Mouse (Mus musculus): ENCODE data around the gene Abcc8. TPM values are rescaled to one million over a fixed set of nuclear protein-coding genes. Genes with fewer than 3 reads are reported as not detected.

The Abcc8 gene
- 6.9 and 11.4 TPM in 2 replicates for polyA plus RNA-seq (2015; fragmentation: Nextera tagmentation; extraction: Ambion mirVana)

GRCm38 (mm10) chr7:46179431-46180275 lies at the start of gene Abcc8:
Gene Abcc8 (minus strand): TSS chr7:46180033.
- H3K4me2 ChIP-seq, result peak within 1 kb of the TSS; percentile 94
- no peaks in the 10 kb centered on the region for H3K9me3 ChIP-seq
- peak within 1 kb of the TSS; percentile 62 for H3K9ac ChIP-seq
- peak within 1 kb of the TSS; percentile 59 for H3K4me3 ChIP-seq
- no peak within 1 kb of the TSS for H3K27ac ChIP-seq (replicated peaks)
- peak; percentile 68 for ATAC-seq (ENCODE audit: low FRiP score, low read depth)
- H3K36me3 ChIP-seq, result no peaks in the 10 kb centered on the region
- under 1% methylated on average over 64 of the region's 75 CpGs for WGBS
- H3K27me3 ChIP-seq, result peaks cover 18% of the 10 kb centered on the region
- H3K4me1 ChIP-seq (replicated peaks), result peaks cover 14% of the 10 kb centered on the region

DNA sequence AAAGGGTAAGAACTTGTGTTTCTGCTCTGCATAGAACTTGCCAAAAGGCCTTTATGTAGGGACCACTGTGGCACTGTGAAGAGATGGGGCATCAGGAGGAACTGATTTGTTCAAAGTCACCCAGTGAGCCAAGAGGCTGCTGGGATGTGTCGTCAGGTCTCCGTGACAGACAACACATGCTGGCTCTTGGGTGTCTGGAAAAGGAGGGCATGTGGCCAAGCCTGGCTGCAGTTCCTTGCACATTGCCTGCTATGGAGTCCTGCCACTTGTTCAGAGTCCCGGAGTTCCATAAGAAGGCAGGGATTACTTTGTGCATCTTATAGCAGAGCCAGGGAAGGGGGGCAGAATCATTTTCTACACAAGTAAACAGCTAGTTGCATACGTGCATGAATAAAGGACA lies 47.1 kb upstream of the Abcc8 start:
- Histone ChIP-seq H3K9me3 (no peaks in the 10 kb centered on the region), H3K4me3 (no peak overlapping the region), H3K36me3 (no peaks in the 10 kb centered on the region), H3K27me3 (no peaks in the 10 kb centered on the region), H3K4me1 (replicated peaks) (peaks cover 8% of the 10 kb centered on the region), H3K9ac (no peak overlapping the region), H3K27ac (replicated peaks) (no peak overlapping the region), H3K4me2 (no peak overlapping the region)
- WGBS, result 55% methylated on average over 4 of the region's 4 CpGs
- ATAC-seq (ENCODE audit: low FRiP score, low read depth), result no peak; the same call in 1 of the 2 replicates

GRCm38 (mm10) chr7:46226253-46226652 lies 46.4 kb upstream of the Abcc8 start:
- Histone ChIP-seq H3K9me3 (no peaks in the 10 kb centered on the region), H3K9ac (no peak overlapping the region), H3K4me3 (no peak overlapping the region), H3K27ac (replicated peaks) (no peak overlapping the region), H3K27me3 (no peaks in the 10 kb centered on the region), H3K4me1 (replicated peaks) (peaks cover 8% of the 10 kb centered on the region), H3K36me3 (no peaks in the 10 kb centered on the region), H3K4me2 (no peak overlapping the region)
- ATAC-seq (ENCODE audit: low FRiP score, low read depth), result no peak
- 32% methylated on average over 7 of the region's 7 CpGs for WGBS

GRCm38 (mm10) chr7:46220591-46221129 lies 40.8 kb upstream of the Abcc8 start:
- no peak for ATAC-seq (ENCODE audit: low FRiP score, low read depth)
- no peak overlapping the region for H3K27ac ChIP-seq (replicated peaks)
- H3K36me3 ChIP-seq, result no peaks in the 10 kb centered on the region
- 0 out of 2 replicates have a peak, but pooled peaks cover 4% of the 10 kb centered on the region for H3K4me1 ChIP-seq (replicated peaks)
- H3K9ac ChIP-seq, result no peak overlapping the region
- no peak overlapping the region for H3K4me2 ChIP-seq
- H3K9me3 ChIP-seq, result no peaks in the 10 kb centered on the region
- H3K27me3 ChIP-seq, result no peaks in the 10 kb centered on the region
- no peak overlapping the region for H3K4me3 ChIP-seq
- WGBS, result 79% methylated on average over 8 of the region's 8 CpGs

DNA sequence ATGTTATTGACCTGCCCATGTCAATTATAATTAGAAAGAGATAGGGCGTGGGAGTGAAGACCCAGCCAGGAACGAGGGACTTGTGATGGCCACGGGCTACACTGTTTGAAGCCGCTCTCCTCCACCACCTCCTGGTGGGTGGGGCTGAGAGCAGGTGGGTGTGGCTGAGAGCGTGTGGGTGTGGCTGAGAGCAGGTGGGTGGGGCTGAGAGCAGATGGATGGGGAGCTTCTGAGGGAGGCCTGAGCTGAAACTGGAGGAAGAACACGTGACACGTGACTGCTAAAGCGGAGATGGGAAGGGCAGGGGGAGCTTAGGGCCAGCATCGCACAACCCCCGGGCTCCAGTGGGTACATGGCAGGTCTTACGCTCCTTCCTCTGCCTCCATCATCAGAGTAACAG lies 38.6 kb upstream of the Abcc8 start:
- ATAC-seq (ENCODE audit: low FRiP score, low read depth), result peak; percentile 45; the same call in 1 of the 2 replicates
- 17% methylated on average over 11 of the region's 11 CpGs for WGBS
- H3K9ac ChIP-seq, result no peak overlapping the region
- H3K4me1 ChIP-seq (replicated peaks), result 0 out of 2 replicates have a peak, but pooled peaks cover 4% of the 10 kb centered on the region
- no peak overlapping the region for H3K4me3 ChIP-seq
- no peak overlapping the region for H3K4me2 ChIP-seq
- no peaks in the 10 kb centered on the region for H3K36me3 ChIP-seq
- H3K27ac ChIP-seq (replicated peaks), result no peak overlapping the region
- no peaks in the 10 kb centered on the region for H3K27me3 ChIP-seq
- no peaks in the 10 kb centered on the region for H3K9me3 ChIP-seq

DNA sequence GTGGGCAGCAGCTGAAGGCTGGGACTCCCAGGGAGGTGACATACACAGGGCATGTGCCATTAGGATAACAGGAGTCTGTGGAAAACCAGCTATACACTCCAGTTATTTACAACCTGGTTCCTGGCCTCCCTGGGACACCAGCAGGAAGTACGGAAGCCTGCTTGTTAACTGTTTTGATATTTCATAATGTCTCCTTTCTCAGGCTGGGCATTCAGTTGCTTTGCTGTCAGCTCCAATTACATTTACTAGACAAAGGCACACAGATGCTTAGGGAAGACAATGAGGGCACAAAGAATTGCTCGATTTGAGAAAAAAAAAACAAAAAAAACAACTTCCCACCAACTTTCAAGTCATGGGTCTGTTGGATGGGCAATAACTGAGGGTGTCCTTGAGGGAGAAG lies 36.6 kb upstream of the Abcc8 start:
- 45% methylated on average over 2 of the region's 2 CpGs for WGBS
- Histone ChIP-seq H3K9me3 (no peaks in the 10 kb centered on the region), H3K27me3 (no peaks in the 10 kb centered on the region), H3K36me3 (no peaks in the 10 kb centered on the region), H3K9ac (no peak overlapping the region), H3K4me2 (no peak overlapping the region), H3K4me1 (replicated peaks) (0 out of 2 replicates have a peak, but pooled peaks cover 4% of the 10 kb centered on the region), H3K27ac (replicated peaks) (no peak overlapping the region), H3K4me3 (no peak overlapping the region)
- ATAC-seq (ENCODE audit: low FRiP score, low read depth), result no peak

- 81% methylated on average over 6 of the region's 6 CpGs for WGBS
- Histone ChIP-seq H3K9me3 (no peaks in the 10 kb centered on the region), H3K27ac (replicated peaks) (no peak overlapping the region), H3K36me3 (no peaks in the 10 kb centered on the region), H3K4me3 (no peak overlapping the region), H3K27me3 (no peaks in the 10 kb centered on the region), H3K9ac (no peak overlapping the region), H3K4me1 (replicated peaks) (no peaks in the 10 kb centered on the region), H3K4me2 (no peak overlapping the region)
- ATAC-seq (ENCODE audit: low FRiP score, low read depth), result no peak
Observed at GRCm38 (mm10) chr7:46210276-46210675, 30.4 kb upstream of the Abcc8 start.

DNA sequence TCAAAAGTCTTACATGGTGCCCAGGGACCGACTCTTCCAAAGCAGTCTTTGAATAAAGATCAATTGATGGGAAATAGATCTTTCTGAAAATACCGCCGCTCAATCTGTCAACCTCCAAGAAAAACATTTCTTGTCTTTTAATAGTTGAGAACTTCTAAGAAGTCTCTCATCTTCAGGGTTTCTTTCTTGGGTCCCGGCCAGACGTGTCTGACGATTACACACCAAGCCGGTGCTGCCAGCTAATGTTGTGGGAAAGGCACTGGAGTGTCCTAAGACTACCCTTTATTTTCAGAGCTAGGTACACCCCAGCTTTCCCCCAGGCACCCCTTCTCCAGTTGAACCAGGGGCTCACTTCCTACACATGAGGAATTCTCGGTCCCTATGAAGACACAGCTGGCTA lies 28.3 kb upstream of the Abcc8 start:
- WGBS, result 93% methylated on average over 8 of the region's 8 CpGs
- no peaks in the 10 kb centered on the region for H3K27me3 ChIP-seq
- no peak overlapping the region for H3K4me3 ChIP-seq
- H3K27ac ChIP-seq (replicated peaks), result no peak overlapping the region
- H3K4me1 ChIP-seq (replicated peaks), result no peaks in the 10 kb centered on the region
- H3K9ac ChIP-seq, result no peak overlapping the region
- H3K36me3 ChIP-seq, result no peaks in the 10 kb centered on the region
- H3K4me2 ChIP-seq, result no peak overlapping the region
- H3K9me3 ChIP-seq, result no peaks in the 10 kb centered on the region
- no peak for ATAC-seq (ENCODE audit: low FRiP score, low read depth)

DNA sequence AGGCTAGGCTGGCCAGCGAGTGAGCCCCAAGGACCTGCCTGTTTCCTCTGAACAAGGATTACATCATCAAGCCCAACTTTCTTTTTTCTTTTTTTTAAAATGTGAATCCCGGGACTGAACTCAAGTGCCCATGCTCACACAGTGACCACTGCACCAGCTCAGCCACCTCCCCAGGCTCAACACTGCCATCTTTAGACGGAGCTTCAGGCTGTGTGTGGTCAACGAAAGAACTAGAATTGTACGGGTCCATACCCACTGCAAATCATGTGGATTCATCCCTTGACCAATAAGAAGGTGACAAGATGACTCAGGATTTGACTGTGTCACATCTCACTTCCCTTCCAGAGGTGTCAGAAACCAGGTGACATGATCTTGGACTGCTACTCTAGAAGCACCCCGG lies 24.9 kb upstream of the Abcc8 start:
- H3K4me3 ChIP-seq, result no peak overlapping the region
- no peak overlapping the region for H3K4me2 ChIP-seq
- no peak overlapping the region for H3K27ac ChIP-seq (replicated peaks)
- H3K9ac ChIP-seq, result no peak overlapping the region
- H3K4me1 ChIP-seq (replicated peaks), result 0 out of 2 replicates have a peak, but pooled peaks cover 4% of the 10 kb centered on the region
- H3K27me3 ChIP-seq, result no peaks in the 10 kb centered on the region
- no peaks in the 10 kb centered on the region for H3K9me3 ChIP-seq
- 77% methylated on average over 6 of the region's 6 CpGs for whole genome bisulfite sequencing
- ATAC-seq (ENCODE audit: low FRiP score, low read depth), result no peak
- no peaks in the 10 kb centered on the region for H3K36me3 ChIP-seq

GRCm38 (mm10) chr7:46204046-46204471 lies 24.2 kb upstream of the Abcc8 start:
- H3K4me2 ChIP-seq, result no peak overlapping the region
- H3K36me3 ChIP-seq, result no peaks in the 10 kb centered on the region
- H3K4me1 ChIP-seq (replicated peaks), result 0 out of 2 replicates have a peak, but pooled peaks cover 4% of the 10 kb centered on the region
- H3K27ac ChIP-seq (replicated peaks), result no peak overlapping the region
- no peak for ATAC-seq (ENCODE audit: low FRiP score, low read depth)
- no peaks in the 10 kb centered on the region for H3K9me3 ChIP-seq
- 53% methylated on average over 11 of the region's 11 CpGs for WGBS
- H3K4me3 ChIP-seq, result no peak overlapping the region
- H3K27me3 ChIP-seq, result no peaks in the 10 kb centered on the region
- H3K9ac ChIP-seq, result no peak overlapping the region

- 15% methylated on average over 14 of the region's 14 CpGs for WGBS
- Histone ChIP-seq H3K27me3 (no peaks in the 10 kb centered on the region), H3K27ac (replicated peaks) (no peak overlapping the region), H3K4me3 (no peak overlapping the region), H3K4me1 (replicated peaks) (0 out of 2 replicates have a peak, but pooled peaks cover 4% of the 10 kb centered on the region), H3K4me2 (peak overlapping the region; percentile 11; the same call in 1 of the 2 replicates), H3K36me3 (no peaks in the 10 kb centered on the region), H3K9me3 (no peaks in the 10 kb centered on the region), H3K9ac (no peak overlapping the region)
- no peak for ATAC-seq (ENCODE audit: low FRiP score, low read depth)
Observed at GRCm38 (mm10) chr7:46201649-46202048, 21.8 kb upstream of the Abcc8 start.

DNA sequence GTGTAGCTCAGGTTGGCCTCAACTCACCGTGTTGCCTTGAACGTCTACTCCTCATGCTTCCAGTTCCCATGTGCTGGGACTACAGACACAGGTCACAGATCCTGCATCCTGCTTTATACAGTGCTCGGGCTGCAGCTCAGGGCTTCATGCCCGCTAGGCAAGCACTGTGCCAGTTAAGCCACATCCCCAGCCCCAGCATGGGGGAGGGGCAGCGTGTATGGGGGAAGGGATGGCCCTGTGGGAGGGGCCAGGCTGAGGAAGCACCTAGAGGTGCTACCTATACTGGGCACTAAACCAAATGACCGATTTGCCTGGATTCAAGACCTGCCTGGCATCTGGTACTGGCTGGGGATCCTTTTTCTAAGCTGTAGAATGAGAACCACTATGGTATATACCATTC lies 20.2 kb upstream of the Abcc8 start:
- H3K4me3 ChIP-seq, result no peak overlapping the region
- no peak overlapping the region for H3K9ac ChIP-seq
- WGBS, result 65% methylated on average over 6 of the region's 6 CpGs
- no peaks in the 10 kb centered on the region for H3K36me3 ChIP-seq
- no peak overlapping the region for H3K4me2 ChIP-seq
- no peak for ATAC-seq (ENCODE audit: low FRiP score, low read depth)
- no peaks in the 10 kb centered on the region for H3K27me3 ChIP-seq
- H3K27ac ChIP-seq (replicated peaks), result no peak overlapping the region
- H3K9me3 ChIP-seq, result no peaks in the 10 kb centered on the region
- H3K4me1 ChIP-seq (replicated peaks), result 0 out of 2 replicates have a peak, but pooled peaks cover 4% of the 10 kb centered on the region
